Mouse (Mus musculus) embryonic stem cell, embryonic (primary cell): ENCODE data around the gene Kcnq1.

ENCODE experiments used
- CTCF ChIA-PET, 4 experiments: fragments of 300-600 bp in 2 of 4; fragments of 350-600 bp in 2 of 4; sonication (Branson Sonifier 250); formaldehyde crosslinking; loops; one replicate each; lab custom pipeline; 2022; ENCODE audit warnings: inconsistent platforms in 2 of 4; lab: Charles Lee
- POLR2A ChIA-PET, 4 experiments: fragments of 300-600 bp in 2 of 4; fragments of 350-600 bp in 2 of 4; sonication (Branson Sonifier 250); formaldehyde crosslinking; loops; one replicate each; lab custom pipeline; 2022; ENCODE audit warnings: antibody characterized with exemption in 4 of 4, inconsistent platforms in 1 of 4; lab: Charles Lee

The Kcnq1 gene

DNA sequence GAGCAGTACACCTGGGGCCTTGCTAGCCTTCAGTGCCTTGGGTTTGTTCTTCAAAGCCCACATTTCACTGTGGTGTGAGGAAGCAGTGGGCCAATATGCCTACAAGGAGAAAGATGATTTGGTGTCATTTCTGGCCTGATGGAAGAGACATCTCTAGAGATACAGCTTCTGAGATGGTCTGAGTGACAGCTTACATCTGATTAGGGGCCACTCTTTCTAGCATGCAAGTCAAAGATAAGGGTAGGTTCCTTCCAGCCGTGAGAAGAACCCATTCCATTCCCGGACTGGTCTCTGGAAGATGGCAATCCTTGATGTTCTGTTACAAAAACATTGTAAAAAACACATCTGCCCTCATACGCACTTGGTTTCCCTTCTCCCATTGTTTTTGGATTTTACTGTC lies 63.2 kb downstream of the Kcnq1 start:
- ChIA-PET CTCF (interaction anchor here in 1 of 4 experiments (1.2 kb wide), 1 partner anchor 300 kb away, joined by 5 read pairs; no protein-coding TSS in a partner anchor), POLR2A (no interaction called here)

DNA sequence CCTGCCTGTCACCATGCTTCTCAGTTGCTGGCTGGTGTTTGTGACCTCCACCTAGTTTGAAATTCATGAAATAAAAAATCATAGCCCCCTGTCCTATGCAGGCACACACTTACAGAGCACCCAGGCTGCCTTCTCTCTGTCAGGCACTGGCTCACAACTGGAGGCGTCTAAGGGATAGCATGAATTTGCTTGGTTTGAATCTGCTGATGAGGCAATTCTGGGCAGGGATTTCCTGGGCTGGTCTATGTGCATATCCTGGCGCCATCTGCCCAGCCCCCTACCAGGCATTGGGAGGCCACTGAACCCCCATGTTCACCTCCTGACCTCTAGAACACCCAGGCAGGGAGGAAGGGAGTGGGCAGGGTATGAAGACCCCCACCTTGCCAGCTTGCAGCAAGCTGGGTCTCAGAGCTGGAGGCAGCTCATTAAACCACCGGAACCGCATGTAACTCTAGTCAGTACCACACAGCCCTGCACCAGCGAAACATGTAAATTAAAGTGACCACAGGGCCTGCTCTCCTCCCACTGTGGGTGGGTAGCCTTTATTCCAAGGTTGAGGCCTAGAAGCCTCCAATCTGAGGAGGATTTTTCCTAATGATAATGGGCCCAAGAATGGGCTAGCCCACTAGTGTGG lies 66.9 kb downstream of the Kcnq1 start:
- CTCF ChIA-PET = interaction anchor here in 3 of 4 experiments (0.6 to 1.5 kb wide), 4 partner anchors 19 to 303 kb away, joined by 3 to 4 read pairs (median 3); no protein-coding TSS in a partner anchor
- POLR2A ChIA-PET = no interaction called here

DNA sequence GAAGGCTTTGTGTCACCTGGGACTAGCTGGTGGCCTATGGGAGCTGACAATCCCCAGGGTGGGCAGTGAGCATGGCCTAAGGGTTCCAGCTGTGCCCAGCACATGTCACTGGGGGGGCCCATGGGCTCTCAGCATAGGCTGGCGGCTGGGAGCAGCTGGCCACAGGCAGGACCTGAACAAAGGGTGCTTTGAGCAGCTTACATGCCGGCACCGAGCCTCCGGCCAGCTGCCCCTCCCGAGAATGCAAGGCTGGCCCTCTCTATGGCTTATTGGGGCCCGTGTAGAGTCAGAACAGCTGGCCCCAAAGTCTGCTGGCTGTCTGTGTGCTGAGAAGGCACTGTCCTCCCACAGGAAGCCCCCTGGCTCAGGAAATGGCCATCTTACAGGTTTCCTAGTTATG lies 68.5 kb downstream of the Kcnq1 start:
- ChIA-PET POLR2A (interaction anchor here in 1 of 4 experiments (0.8 kb wide), 1 partner anchor 21 kb away, joined by 4 read pairs; no protein-coding TSS in a partner anchor), CTCF (interaction anchor here in 1 of 4 experiments (0.6 kb wide), 1 partner anchor 125 kb away, joined by 3 read pairs; no protein-coding TSS in a partner anchor)

DNA sequence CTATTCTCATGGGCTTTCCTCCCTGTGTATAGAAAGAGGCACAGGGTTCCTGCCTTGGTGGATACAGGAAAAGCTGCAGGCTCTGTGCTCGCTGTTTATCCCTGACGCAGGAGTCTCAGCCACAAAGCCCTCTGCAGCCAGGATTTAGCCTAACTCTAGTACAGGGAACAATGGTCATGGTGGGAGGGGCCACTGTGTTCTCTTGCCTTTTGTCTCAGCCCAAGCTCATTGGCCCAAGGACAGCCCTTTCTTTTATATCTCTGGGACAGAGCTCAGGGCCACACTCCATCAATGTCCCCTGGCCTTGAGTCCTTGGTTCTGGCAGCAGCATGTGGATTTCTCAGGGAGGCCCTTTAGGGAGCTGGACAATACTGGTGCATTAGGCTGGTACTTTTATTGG lies 72.7 kb downstream of the Kcnq1 start:
- CTCF ChIA-PET = interaction anchor here in 1 of 4 experiments (0.6 to 1.3 kb wide), 2 partner anchors 27 to 302 kb away, joined by 3 to 5 read pairs; no protein-coding TSS in a partner anchor

DNA sequence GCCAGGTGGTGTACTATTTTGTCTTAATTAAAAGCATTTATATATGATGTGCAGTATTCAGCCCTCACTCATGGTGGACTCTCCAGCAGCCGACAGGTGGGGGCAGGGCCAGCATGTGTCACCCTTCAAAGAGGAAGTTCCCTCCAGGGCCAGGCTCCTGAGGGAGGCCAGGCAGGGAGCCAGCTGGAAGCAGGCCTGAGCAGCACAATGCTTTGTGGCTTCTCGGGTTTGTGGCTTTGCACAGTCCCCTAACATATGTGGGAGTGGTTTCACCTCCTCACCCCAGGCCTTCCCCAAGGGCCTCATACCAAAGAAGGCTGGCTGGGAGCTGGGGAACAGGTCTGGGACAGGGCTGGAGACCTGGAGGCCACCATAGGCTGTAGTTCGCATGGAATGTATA lies 74.6 kb downstream of the Kcnq1 start:
- CTCF ChIA-PET = interaction anchor here in 2 of 4 experiments (0.6 to 1.0 kb wide), 3 partner anchors 281 to 296 kb away, joined by 4 to 8 read pairs (median 5); no protein-coding TSS in a partner anchor
- POLR2A ChIA-PET = interaction anchor here in 2 of 4 experiments (0.6 to 1.5 kb wide), 5 partner anchors 29 to 402 kb away, joined by 3 to 4 read pairs (median 3); no protein-coding TSS in a partner anchor

More for the DNA sequence above, 72.7 kb downstream of the Kcnq1 start:
- POLR2A ChIA-PET = interaction anchor here in 1 of 4 experiments (0.5 kb wide), 1 partner anchor 98 kb away, joined by 3 read pairs; no protein-coding TSS in a partner anchor

DNA sequence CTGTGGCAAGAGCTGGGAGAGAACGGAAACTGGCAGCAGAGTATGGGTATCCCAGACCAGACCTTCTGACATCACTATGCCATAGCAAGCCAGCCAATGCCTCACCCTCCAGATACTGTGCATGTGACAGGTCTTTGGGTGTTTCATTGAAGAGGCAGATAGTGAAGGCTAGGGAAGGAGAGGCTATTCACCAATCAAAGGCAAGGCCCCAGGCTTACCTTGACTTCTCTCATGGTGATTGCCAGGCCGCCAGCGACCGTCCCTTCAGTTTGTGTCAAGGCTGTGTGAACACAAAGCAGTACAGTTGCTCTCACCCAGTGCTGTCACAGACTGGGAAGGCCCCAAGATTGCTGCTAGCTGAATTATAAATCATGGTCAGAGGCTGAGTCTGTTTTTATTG lies 75.1 kb downstream of the Kcnq1 start:
- ChIA-PET POLR2A (interaction anchor here in 1 of 4 experiments (1.5 kb wide), 1 partner anchor 30 kb away, joined by 3 read pairs; no protein-coding TSS in a partner anchor), CTCF (interaction anchor here in 1 of 4 experiments (0.5 kb wide), 1 partner anchor 9 kb away, joined by 3 read pairs; no protein-coding TSS in a partner anchor)

- ChIA-PET CTCF (interaction anchor here in 1 of 4 experiments (0.7 kb wide), 1 partner anchor 76 kb away, joined by 3 read pairs; no protein-coding TSS in a partner anchor), POLR2A (no interaction called here)
These were observed 79.3 kb downstream of the Kcnq1 start for GRCm38 (mm10) chr7:143185506-143185905.

DNA sequence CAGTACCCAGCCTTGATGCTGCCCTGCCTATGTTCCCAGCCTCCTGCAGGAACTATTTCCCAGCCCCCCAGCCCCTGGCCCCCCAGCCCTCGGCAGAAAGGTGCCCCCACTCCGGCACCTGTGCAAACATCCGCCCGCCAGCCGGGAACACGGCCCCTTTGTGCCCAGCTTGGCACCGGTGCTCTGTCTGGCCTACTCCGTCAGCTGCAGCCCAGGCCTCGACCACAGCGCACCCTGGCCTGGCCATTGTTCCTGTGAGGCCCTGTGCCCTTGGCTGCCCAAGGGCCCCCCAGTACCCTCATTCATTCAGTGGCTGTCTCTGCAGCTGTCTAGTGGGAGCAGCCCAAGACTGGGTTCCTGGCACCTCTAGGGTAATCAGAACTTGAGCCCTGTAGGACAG lies 80.2 kb downstream of the Kcnq1 start:
- POLR2A ChIA-PET = no interaction called here
- CTCF ChIA-PET = no interaction called here

DNA sequence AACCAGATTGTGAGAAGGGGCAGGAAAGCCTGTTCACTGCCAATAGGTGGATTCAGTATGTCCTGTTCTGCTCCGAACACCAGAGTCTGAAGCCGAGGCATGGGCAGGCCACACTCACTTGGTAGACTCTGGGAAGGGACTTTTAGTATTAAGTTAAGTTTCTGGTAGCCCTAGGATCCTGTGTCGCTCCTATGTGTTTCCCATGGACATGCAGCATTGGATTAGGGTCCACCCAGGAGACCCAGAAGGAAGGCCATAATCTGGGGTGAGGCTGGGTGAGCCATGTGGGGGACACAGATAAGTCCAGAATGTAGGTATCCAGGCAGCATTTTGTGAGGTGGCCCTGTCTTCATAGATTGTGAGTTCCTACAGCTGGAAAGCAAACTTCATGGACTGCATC lies 81.0 kb downstream of the Kcnq1 start:
- POLR2A ChIA-PET = no interaction called here
- CTCF ChIA-PET = no interaction called here

- POLR2A ChIA-PET = no interaction called here
- CTCF ChIA-PET = interaction anchor here in 1 of 4 experiments (0.8 kb wide), 1 partner anchor 292 kb away, joined by 3 read pairs; no protein-coding TSS in a partner anchor
These were observed 82.4 kb downstream of the Kcnq1 start for GRCm38 (mm10) chr7:143188589-143188988.

DNA sequence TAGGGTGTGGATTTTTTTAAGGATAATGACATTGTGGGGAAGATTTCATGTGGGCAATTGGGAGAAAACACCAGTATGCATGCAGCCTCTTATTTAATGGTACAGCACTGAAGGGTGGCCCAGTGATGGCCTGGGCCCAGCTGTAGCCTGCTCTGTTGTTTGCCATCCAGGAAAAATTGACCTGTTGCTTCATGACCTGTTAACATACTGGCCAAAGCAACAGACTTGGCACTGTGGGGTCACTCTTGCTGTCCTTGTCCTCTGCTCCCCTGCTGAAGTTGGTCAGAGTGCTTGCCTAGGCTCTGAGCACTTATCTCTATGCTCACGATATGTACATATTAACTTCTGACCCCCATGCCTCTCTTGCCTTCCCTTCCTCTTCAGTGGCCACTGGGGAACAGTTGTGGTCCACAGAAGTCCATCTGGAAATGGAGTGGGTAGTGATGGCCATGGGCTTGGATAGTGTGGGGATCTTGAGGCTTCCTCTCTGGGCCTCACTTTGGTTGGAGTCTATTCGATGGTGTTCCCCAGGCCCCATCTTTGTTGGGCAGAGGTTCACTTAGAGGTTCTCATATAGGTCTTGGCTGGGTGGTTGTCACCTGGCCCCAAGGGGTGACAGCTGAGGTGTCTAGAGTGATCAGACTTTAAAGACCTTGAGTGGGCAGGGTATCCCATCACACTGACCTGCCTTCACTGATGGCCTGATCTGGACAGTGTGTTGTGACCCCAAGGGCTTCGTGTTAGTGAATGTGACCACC lies 84.0 kb downstream of the Kcnq1 start:
- POLR2A ChIA-PET = no interaction called here
- CTCF ChIA-PET = no interaction called here

GRCm38 (mm10) chr7:143190911-143191310 lies 84.7 kb downstream of the Kcnq1 start:
- ChIA-PET POLR2A (no interaction called here), CTCF (no interaction called here)

GRCm38 (mm10) chr7:143192392-143192791 lies 86.2 kb downstream of the Kcnq1 start:
- CTCF ChIA-PET = no interaction called here
- POLR2A ChIA-PET = no interaction called here

DNA sequence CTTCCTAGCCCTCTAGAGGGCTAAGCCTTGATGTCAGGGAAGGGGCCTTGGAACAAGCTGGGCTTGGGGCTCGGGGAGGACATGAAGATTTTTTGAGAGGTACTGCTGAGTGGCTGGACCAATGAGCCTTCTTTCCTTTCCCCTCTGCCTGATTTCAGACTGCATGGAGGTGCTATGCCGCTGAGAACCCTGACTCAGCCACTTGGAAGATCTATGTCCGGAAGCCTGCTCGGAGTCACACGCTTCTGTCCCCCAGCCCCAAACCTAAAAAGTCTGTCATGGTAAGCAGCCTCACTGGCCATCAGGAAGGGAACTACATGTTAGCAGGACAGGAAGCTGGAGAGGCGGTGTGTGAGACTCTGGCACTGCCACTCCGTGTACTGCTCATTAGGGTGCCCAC lies 87.9 kb downstream of the Kcnq1 start:
- CTCF ChIA-PET = no interaction called here
- POLR2A ChIA-PET = no interaction called here

- ChIA-PET POLR2A (no interaction called here), CTCF (interaction anchor here in 1 of 4 experiments (0.7 kb wide), 1 partner anchor 272 kb away, joined by 3 read pairs; no protein-coding TSS in a partner anchor)
These were observed 91.8 kb downstream of the Kcnq1 start for GRCm38 (mm10) chr7:143197951-143198440.

DNA sequence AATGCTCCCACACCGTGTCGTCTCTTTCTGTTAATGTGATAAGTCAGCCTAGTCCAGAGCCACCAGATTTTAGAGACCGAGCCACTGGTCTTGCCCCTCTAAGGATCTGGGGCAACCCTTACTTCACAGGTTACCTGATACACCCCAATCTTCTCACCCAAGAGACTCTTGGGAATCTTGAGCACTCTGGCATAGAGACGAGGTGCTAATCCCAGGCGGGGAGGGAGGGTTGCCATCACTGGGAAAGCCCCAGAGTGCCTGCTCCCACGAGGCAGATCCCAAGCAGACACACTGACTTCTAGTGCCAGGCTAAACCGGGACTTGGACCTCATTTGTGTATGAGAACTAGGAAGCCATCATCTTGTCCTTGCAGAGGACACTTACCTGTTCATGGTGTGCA lies 92.3 kb downstream of the Kcnq1 start:
- CTCF ChIA-PET = no interaction called here
- POLR2A ChIA-PET = no interaction called here

GRCm38 (mm10) chr7:143201255-143201654 lies 95.1 kb downstream of the Kcnq1 start:
- POLR2A ChIA-PET = interaction anchor here in 1 of 4 experiments (0.6 kb wide), 1 partner anchor 9 kb away, joined by 3 read pairs; no protein-coding TSS in a partner anchor
- CTCF ChIA-PET = no interaction called here

- ChIA-PET POLR2A (no interaction called here), CTCF (interaction anchor here in 1 of 4 experiments (0.6 to 0.7 kb wide), 3 partner anchors 119 to 204 kb away, joined by 3 to 5 read pairs (median 5); no protein-coding TSS in a partner anchor)
These were observed 97.7 kb downstream of the Kcnq1 start for GRCm38 (mm10) chr7:143203897-143204296.

DNA sequence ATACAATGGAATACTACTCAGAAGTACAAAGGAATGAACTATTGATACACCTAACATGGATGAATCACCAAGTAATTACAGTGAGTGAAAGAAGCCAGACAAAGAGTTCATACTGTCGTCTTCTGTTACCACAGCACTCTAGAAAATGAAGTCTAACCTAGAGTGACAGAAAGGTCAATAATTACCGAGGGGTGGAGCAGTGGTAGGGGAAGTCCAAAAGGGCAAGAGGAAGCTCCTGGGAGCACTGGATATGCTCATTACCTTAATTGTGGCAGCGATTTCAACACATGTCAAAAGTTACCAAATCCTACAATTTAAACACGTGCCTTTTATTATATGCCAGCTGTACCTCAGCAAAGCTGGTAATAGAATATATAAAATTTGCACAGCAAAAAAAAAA lies 100.9 kb downstream of the Kcnq1 start:
- CTCF ChIA-PET = no interaction called here
- POLR2A ChIA-PET = no interaction called here
